Mouse (Mus musculus) ES-E14 (cell line): ENCODE data around the gene C1qtnf3. TPM values are rescaled to one million over a fixed set of nuclear protein-coding genes. Genes with fewer than 3 reads are reported as not detected.
A peak's percentile ranks its signal among the peaks of the same experiment; 100 is the strongest.

Experiments
- DNase-seq: peaks from one replicate; pipeline ENCODE4 v3.0.0-alpha.2; 2013; ENCODE audit warnings: low read depth, low spot score
- H3K27ac ChIP-seq: 2 replicates; pipeline ENCODE4 v1.5.1; 2012; ENCODE audit warnings: low read depth, mild to moderate bottlenecking, low read length, moderate library complexity, mixed read lengths; ENCODE audit not compliant: poor library complexity, insufficient read depth, severe bottlenecking
- H3K36me3 ChIP-seq: 2 replicates; pipeline ENCODE4 v1.6.1; 2012; ENCODE audit warnings: mild to moderate bottlenecking, low read length, moderate library complexity, mixed read lengths; ENCODE audit not compliant: control insufficient read depth, poor library complexity, insufficient read depth, severe bottlenecking
- H3K4me1 ChIP-seq, 2 experiments: fragments of 150-350 bp in 1 of 2; sonication (generic) in 1 of 2; 2 replicates each; pipeline ENCODE4 v1.6.1; 2012; ENCODE audit warnings: low read length in 2 of 2, mild to moderate bottlenecking in 1 of 2, mixed read lengths in 1 of 2; ENCODE audit not compliant: control insufficient read depth in 2 of 2, insufficient read depth in 2 of 2, poor library complexity in 1 of 2
- H3K4me3 ChIP-seq, 2 experiments: fragments of 150-350 bp in 1 of 2; sonication (generic) in 1 of 2; 2 replicates each; pipeline ENCODE4 v1.5.1; 2012; ENCODE audit warnings: low read length in 2 of 2, low read depth in 1 of 2, mild to moderate bottlenecking in 1 of 2, mixed read lengths in 1 of 2; ENCODE audit not compliant: insufficient read depth in 1 of 2, poor library complexity in 1 of 2, severe bottlenecking in 1 of 2
- H3K9ac ChIP-seq: 2 replicates; pipeline ENCODE4 v1.6.1; 2012; ENCODE audit warnings: low read depth, mild to moderate bottlenecking, low read length, mixed read lengths; ENCODE audit not compliant: poor library complexity, insufficient read depth, severe bottlenecking
- H3K9me3 ChIP-seq: fragments of 150-350 bp; sonication (generic); 2 replicates; pipeline ENCODE4 v1.6.1; 2012; ENCODE audit warnings: low read depth, mild to moderate bottlenecking, low read length; ENCODE audit not compliant: control insufficient read depth, insufficient read depth
- CHD2 ChIP-seq: IDR thresholded peaks from 2 replicates; pipeline ENCODE4 v1.6.1; 2014; ENCODE audit warnings: mild to moderate bottlenecking, low read depth, low read length, inconsistent platforms
- HCFC1 ChIP-seq: IDR thresholded peaks from 2 replicates; pipeline ENCODE4 v1.6.1; 2012; ENCODE audit warnings: low read length, inconsistent platforms, borderline replicate concordance; ENCODE audit not compliant: insufficient read depth
- MAFK ChIP-seq: IDR thresholded peaks from 2 replicates; pipeline ENCODE4 v1.6.1; 2014; ENCODE audit warnings: mild to moderate bottlenecking, low read depth, low read length, inconsistent platforms; ENCODE audit not compliant: insufficient read depth
- ZC3H11A ChIP-seq: IDR thresholded peaks from 2 replicates; pipeline ENCODE4 v1.6.1; 2012; ENCODE audit warnings: low read depth, mild to moderate bottlenecking, inconsistent platforms, low read length, borderline replicate concordance
- ZNF384 ChIP-seq: IDR thresholded peaks from 2 replicates; pipeline ENCODE4 v1.6.1; 2012; ENCODE audit warnings: low read depth, low read length, inconsistent platforms
- in situ Hi-C, 2 experiments: fragments of 600-800 bp; cut with MboI; formaldehyde crosslinking; loops; one replicate each; pipeline ENCODE4 v1.15.1; 2025; ENCODE audit warnings: low sequenced_read_pairs in 2 of 2, inconsistent platforms in 1 of 2; ENCODE audit not compliant: unreplicated experiment in 2 of 2
- total RNA-seq: library from RNA; depleted of rRNA; stranded (reverse); fragments of 300-350 nt; gene quantifications from 2 replicates; pipeline ENCODE4 v1.2.3, GENCODE M21; 2012

C1qtnf3 gene
- total RNA-seq, 1 experiment: 0.45 TPM

DNA sequence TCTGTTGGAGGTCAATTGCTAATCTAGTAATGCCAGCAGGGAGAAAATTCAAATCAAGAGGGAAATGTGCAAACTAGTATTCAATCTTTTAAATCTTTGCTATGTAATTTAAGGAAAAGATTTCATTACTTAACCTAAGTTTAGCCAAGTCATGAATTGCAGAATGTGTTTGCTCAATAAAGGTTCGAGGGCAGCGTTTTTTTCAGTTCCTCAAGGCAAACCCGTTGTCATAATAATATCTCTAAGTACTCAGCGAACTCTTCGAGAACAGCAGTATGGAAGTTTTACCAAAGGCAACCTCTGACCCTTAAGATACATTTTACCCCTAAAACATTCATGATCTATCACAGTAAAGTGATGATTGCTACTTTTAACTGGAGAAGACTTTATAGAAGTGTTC, 31.9 kb upstream of the C1qtnf3 start:
- Histone ChIP-seq H3K4me1 (no peaks in the 10 kb centered on the region), H3K9ac (no peak overlapping the region), H3K9me3 (no peaks in the 10 kb centered on the region), H3K4me3 (no peak overlapping the region), H3K36me3 (no peaks in the 10 kb centered on the region), H3K27ac (no peak overlapping the region)
- DNase-seq: no peak
- in situ Hi-C loops: loop anchor here (10.0 to 25.0 kb wide), 2 partner anchors 392 to 405 kb away; no protein-coding TSS in a partner anchor
- TF ChIP-seq MAFK (no peak), ZC3H11A (no peak), CHD2 (no peak), HCFC1 (no peak), ZNF384 (no peak)

GRCm38 (mm10) chr15:10921064-10921463, 31.1 kb upstream of the C1qtnf3 start:
- TF ChIP-seq ZC3H11A (peak; percentile 92), MAFK (no peak)
- in situ Hi-C loops: loop anchor here (10.0 to 25.0 kb wide), 2 partner anchors 391 to 404 kb away; no protein-coding TSS in a partner anchor
- DNase-seq: peak; percentile 52
- Histone ChIP-seq H3K4me3 (no peak overlapping the region), H3K9me3 (no peaks in the 10 kb centered on the region), H3K9ac (no peak overlapping the region), H3K4me1 (no peaks in the 10 kb centered on the region), H3K27ac (no peak overlapping the region), H3K36me3 (no peaks in the 10 kb centered on the region)

DNA sequence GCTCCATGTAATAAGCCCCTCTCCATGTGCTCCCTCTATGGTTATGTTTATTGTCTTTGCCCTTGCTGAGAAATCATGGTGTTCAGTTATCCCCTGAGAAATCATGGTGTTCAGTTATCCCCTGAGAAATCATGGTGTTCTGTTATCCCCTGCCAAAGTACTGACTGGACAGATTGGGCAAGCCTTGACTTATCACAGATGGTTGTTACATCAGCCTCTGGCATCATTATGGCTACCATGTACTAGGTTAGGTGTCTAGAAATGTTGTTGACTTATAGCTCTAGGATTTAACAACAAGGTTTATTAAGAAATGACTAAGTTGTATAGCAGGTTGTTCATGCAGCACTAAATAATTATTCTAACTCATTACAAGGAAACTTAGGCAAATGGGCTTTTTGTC, 30.1 kb upstream of the C1qtnf3 start:
- in situ Hi-C loops: loop anchor here (10.0 to 25.0 kb wide), 2 partner anchors 390 to 403 kb away; no protein-coding TSS in a partner anchor
- no peak for DNase-seq
- no peaks in the 10 kb centered on the region for H3K9me3 ChIP-seq
- H3K9ac ChIP-seq: no peak overlapping the region
- no peak overlapping the region for H3K27ac ChIP-seq
- no peak overlapping the region for H3K4me3 ChIP-seq
- TF ChIP-seq MAFK (no peak), ZC3H11A (no peak), CHD2 (no peak), ZNF384 (no peak), HCFC1 (no peak)
- no peaks in the 10 kb centered on the region for H3K36me3 ChIP-seq
- no peaks in the 10 kb centered on the region for H3K4me1 ChIP-seq

GRCm38 (mm10) chr15:10922570-10922969, 29.6 kb upstream of the C1qtnf3 start:
- Histone ChIP-seq H3K9ac (no peak overlapping the region), H3K36me3 (no peaks in the 10 kb centered on the region), H3K4me3 (no peak overlapping the region), H3K27ac (no peak overlapping the region), H3K9me3 (no peaks in the 10 kb centered on the region), H3K4me1 (no peaks in the 10 kb centered on the region)
- in situ Hi-C loops: loop anchor here (10.0 to 25.0 kb wide), 2 partner anchors 390 to 402 kb away; no protein-coding TSS in a partner anchor
- no peak for TF ChIP-seq ZNF384
- TF ChIP-seq MAFK: no peak
- no peak for TF ChIP-seq HCFC1
- TF ChIP-seq CHD2: no peak
- TF ChIP-seq ZC3H11A: no peak
- DNase-seq: no peak
